Mouse (Mus musculus) layer of hippocampus, postnatal 36 days (tissue): Measurements from ENCODE around the gene Chrm4. TPM values are rescaled to one million over a fixed set of nuclear protein-coding genes. Genes with fewer than 3 reads are reported as not detected.

Experiments used
- DNase-seq, 2 experiments: peaks; one replicate each; pipeline ENCODE4 v3.0.0; 2022
- total RNA-seq, 2 experiments: library from RNA; stranded (reverse); gene quantifications; 2 replicates each; pipeline ENCODE4 v1.2.3; 2021

Chrm4 gene
- 10 to 100 TPM; 25.7 to 28.6 TPM for total RNA-seq

GRCm38 (mm10) chr2:91926949-91927348 is at the start of gene Chrm4:
Chrm4 (plus strand) TSS chr2:91927249.
- DNase-seq = no peak

- DNase-seq = no peak
Measured at GRCm38 (mm10) chr2:91878387-91879180, 48.5 kb upstream of the Chrm4 start.

GRCm38 (mm10) chr2:91883961-91884360 is 43.1 kb upstream of the Chrm4 start:
- DNase-seq = peak; percentile 41 to 43

GRCm38 (mm10) chr2:91884616-91885015 is 42.4 kb upstream of the Chrm4 start:
- DNase-seq = no peak

GRCm38 (mm10) chr2:91894716-91895115 is 32.3 kb upstream of the Chrm4 start:
- no peak for DNase-seq

GRCm38 (mm10) chr2:91895401-91895800 is 31.6 kb upstream of the Chrm4 start:
- DNase-seq = no peak

- no peak for DNase-seq
Measured at GRCm38 (mm10) chr2:91897968-91898367, 29.1 kb upstream of the Chrm4 start.

- DNase-seq = no peak
Measured at GRCm38 (mm10) chr2:91899141-91899540, 27.9 kb upstream of the Chrm4 start.

GRCm38 (mm10) chr2:91900431-91900830 is 26.6 kb upstream of the Chrm4 start:
- no peak for DNase-seq

GRCm38 (mm10) chr2:91902336-91902735 is 24.7 kb upstream of the Chrm4 start:
- no peak for DNase-seq

- no peak for DNase-seq
Measured at GRCm38 (mm10) chr2:91903171-91903925, 23.7 kb upstream of the Chrm4 start.

GRCm38 (mm10) chr2:91904618-91905307 is 22.3 kb upstream of the Chrm4 start:
- peak; percentile 33 to 38 for DNase-seq

GRCm38 (mm10) chr2:91906141-91906540 is 20.9 kb upstream of the Chrm4 start:
- no peak for DNase-seq

GRCm38 (mm10) chr2:91912616-91913015 is 14.4 kb upstream of the Chrm4 start:
- no peak for DNase-seq

- no peak for DNase-seq
Measured at GRCm38 (mm10) chr2:91913328-91914110, 13.5 kb upstream of the Chrm4 start.

- DNase-seq = no peak
Measured at GRCm38 (mm10) chr2:91916346-91916977, 10.6 kb upstream of the Chrm4 start.

- DNase-seq = no peak
Measured at GRCm38 (mm10) chr2:91917096-91917495, 10.0 kb upstream of the Chrm4 start.

GRCm38 (mm10) chr2:91920130-91920529 is 6.9 kb upstream of the Chrm4 start:
- no peak for DNase-seq

- DNase-seq = peak in 1 of 2 experiments; percentile 30
Measured at GRCm38 (mm10) chr2:91921181-91921789, 5.8 kb upstream of the Chrm4 start.

GRCm38 (mm10) chr2:91921790-91922570 is 5.1 kb upstream of the Chrm4 start:
- peak; percentile 81 to 82 for DNase-seq
